Mouse (Mus musculus) bone marrow macrophage, adult 2 months (primary cell): ENCODE measurements at regions not wholly inside any gene's neighbourhood (a gene's known extent, or its start where the extent isn't known, plus 50 kb on each side); places are given as distances from the start of the nearest gene placed in this dataset.

Experiments used
- CTCF ChIP-seq: IDR thresholded peaks from 2 replicates; pipeline ENCODE4 v1.5.1; 2012; ENCODE audit warnings: low read depth, mild to moderate bottlenecking, low read length, moderate library complexity
- POLR2A ChIP-seq: IDR thresholded peaks from 2 replicates; pipeline ENCODE4 v1.6.1; 2012; ENCODE audit warnings: mild to moderate bottlenecking, low read depth, low read length, borderline replicate concordance

DNA sequence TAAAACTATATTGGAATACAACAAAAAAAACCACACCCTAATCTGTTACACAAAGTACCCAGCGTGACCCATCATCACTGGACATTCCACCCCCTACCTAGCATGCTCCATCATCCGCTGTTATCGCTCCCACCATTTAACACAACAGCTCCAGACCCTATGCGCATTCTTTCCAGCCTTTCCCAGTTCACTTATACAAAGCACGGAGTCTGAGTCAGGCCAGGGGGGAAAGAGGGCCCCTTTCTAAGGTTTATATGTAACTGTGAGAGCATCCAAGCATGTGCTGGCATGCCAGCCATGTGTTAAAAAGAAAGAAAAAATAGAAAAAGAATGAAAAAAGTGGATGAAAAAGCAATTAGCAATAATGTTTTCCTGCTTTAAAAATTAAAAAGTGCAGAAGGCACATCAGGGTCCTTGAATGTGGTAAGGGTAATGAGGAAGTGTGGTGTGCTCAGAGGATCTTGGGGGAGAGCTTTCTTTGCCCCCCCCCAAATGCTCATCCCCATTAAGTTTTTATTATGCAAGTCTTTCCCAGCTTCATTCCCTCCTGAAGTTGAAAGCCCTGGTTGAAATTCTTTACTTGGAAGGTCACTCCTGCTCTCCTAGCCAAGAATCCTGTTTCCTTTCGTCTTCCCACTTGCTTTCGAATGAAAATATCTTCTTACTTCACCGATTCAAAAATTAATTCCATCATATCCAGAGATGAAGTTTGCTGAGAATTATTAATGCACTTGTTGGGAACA, 180.7 kb upstream of the Cited2 start:
- TF ChIP-seq CTCF (no peak), POLR2A (no peak)
